Mouse (Mus musculus) embryonic facial prominence, embryonic 12.5 days (tissue): ENCODE data around the gene Tnrc6c. TPM values are rescaled to one million over a fixed set of nuclear protein-coding genes. Genes with fewer than 3 reads are reported as not detected.
A peak's percentile ranks its signal among the peaks of the same experiment; 100 is the strongest.
"Not testable (repeated sequence)": the region's sequence is repeated elsewhere in the genome, so short reads cannot be mapped to it uniquely, and the experiment has no call there.

Experiments used
- ATAC-seq: fragments of 200-750 bp; cut with Nextera tagmentation; 2 replicates; pipeline ENCODE4 v1.8.0; 2017; ENCODE audit not compliant: insufficient number of reproducible peaks, insufficient read depth, low FRiP score, low TSS enrichment
- H3K27ac ChIP-seq: fragments of 300-500 bp; sonication (generic); 2 replicates; pipeline ENCODE4 v1.5.1; 2016; ENCODE audit warnings: mild to moderate bottlenecking
- H3K27me3 ChIP-seq: fragments of 300-500 bp; sonication (generic); 2 replicates; pipeline ENCODE4 v1.6.1; 2016; ENCODE audit warnings: mild to moderate bottlenecking, moderate library complexity
- H3K36me3 ChIP-seq: fragments of 300-500 bp; sonication (generic); 2 replicates; pipeline ENCODE4 v1.6.1; 2016; ENCODE audit warnings: mild to moderate bottlenecking
- H3K4me1 ChIP-seq: fragments of 300-500 bp; sonication (generic); 2 replicates; pipeline ENCODE4 v1.6.1; 2016
- H3K4me2 ChIP-seq: fragments of 300-500 bp; sonication (generic); replicated peaks from 2 replicates; pipeline ENCODE4 v1.6.1; 2016; ENCODE audit warnings: mild to moderate bottlenecking, moderate library complexity
- H3K4me3 ChIP-seq: fragments of 300-500 bp; sonication (generic); 2 replicates; pipeline ENCODE4 v1.5.1; 2016; ENCODE audit warnings: mild to moderate bottlenecking
- H3K9ac ChIP-seq: fragments of 300-500 bp; sonication (generic); 2 replicates; pipeline ENCODE4 v1.6.1; 2016; ENCODE audit warnings: mild to moderate bottlenecking, moderate library complexity
- H3K9me3 ChIP-seq: fragments of 300-500 bp; sonication (generic); 2 replicates; pipeline ENCODE4 v1.6.1; 2016; ENCODE audit warnings: mild to moderate bottlenecking, moderate library complexity
- WGBS: fragments of 180-500 bp; shearing (Covaris S2); methylation state at CpG from one replicate; pipeline ENCODE4 v1.1.7; 2016; 5-methylcytosine and 5-hydroxymethylcytosine counted together
- polyA plus RNA-seq: library from polyadenylated mRNA; unstranded; fragments of >200 nt; fragmentation: Nextera tagmentation; extraction: Ambion mirVana; gene quantifications from 2 replicates; pipeline ENCODE4 v1.2.1, GENCODE M21; 2016

Gene Tnrc6c
- polyA plus RNA-seq, 1 experiment from 2014 or later, result 23.9 TPM

DNA sequence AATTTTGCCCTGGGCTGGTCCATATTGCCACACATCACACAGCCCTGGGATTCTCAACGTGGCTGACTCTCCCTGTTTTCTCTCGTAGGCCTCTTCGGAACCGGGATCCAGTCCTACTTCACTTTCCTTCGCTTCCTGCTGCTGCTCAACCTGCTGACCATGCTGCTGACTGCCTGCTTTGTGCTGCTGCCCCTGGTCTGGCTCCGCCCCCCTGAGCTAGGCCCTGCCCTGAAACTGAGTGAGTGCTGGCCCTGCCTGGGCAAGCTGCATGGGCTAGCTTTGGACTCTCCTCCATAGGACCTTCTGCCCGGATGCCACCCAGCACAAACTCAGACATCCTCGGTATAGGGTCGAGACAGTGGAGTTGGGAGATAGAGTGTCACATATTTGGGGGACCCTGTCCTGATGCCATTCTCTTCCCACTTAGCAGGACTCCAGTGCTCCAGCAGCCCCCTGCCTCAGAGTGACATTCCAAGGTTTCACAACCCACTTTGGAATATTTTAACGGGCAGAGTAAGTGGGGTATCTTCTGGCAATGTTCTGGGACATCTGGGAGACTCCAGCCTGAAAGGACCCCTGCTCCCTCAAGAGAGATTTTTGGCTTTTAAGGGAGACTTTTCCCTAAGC lies 129.7 kb downstream of the Tnrc6c start:
- Histone ChIP-seq H3K9ac (no peak overlapping the region; the same call in 1 of the 2 replicates), H3K9me3 (no peaks in the 10 kb centered on the region), H3K4me3 (peak overlapping the region; percentile 30), H3K4me1 (peaks cover 37% of the 10 kb centered on the region), H3K27me3 (peaks cover 28% of the 10 kb centered on the region), H3K27ac (no peak overlapping the region), H3K4me2 (peak overlapping the region; percentile 55), H3K36me3 (no peaks in the 10 kb centered on the region)
- WGBS, result 28% methylated on average over 10 of the region's 10 CpGs
- no peak for ATAC-seq

DNA sequence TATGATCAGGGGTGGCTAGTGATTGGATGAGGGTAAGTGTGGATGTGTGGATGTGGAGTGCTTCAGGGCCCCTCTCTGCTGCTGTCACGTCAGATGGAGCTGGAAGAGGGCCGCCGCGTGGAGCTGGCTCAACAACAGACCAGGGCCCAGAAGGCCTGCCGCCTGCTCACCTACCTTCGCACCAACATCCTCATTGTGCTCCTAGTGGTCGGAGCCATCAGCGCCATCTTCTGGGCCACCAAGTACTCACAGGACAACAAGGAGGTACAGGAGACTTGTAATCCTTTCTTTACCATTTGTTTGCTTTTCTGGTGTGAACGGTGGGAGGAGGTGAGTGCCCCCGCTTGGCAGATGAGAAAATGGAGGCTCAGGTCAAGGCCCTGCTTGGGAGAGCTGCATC lies 132.2 kb downstream of the Tnrc6c start:
- Histone ChIP-seq H3K4me1 (peaks cover 27% of the 10 kb centered on the region), H3K36me3 (no peaks in the 10 kb centered on the region), H3K9me3 (no peaks in the 10 kb centered on the region), H3K4me2 (no peak overlapping the region), H3K27me3 (peaks cover 39% of the 10 kb centered on the region), H3K4me3 (no peak overlapping the region), H3K27ac (no peak overlapping the region), H3K9ac (no peak overlapping the region)
- ATAC-seq, result no peak
- WGBS, result 12% methylated on average over 10 of the region's 10 CpGs

DNA sequence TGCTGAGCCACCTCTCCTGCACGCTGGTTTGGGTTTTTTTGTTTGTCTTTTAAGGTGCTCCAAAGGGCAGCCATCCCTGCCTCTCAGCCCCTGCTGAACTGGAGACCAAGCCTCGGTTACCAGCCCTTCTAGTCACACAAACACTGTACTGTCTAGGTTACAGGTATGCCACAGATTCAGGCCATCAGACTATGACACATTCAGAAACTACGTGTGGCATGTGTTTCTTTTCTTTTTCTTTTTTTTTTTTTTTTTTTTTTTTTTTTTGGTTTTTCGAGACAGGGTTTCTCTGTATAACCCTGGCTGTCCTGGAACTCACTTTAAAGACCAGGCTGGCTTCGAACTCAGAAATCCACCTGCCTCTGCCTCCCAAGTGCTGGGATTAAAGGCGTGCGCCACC lies 134.4 kb downstream of the Tnrc6c start:
- Histone ChIP-seq H3K27me3 (peaks cover 22% of the 10 kb centered on the region), H3K4me1 (peaks cover 18% of the 10 kb centered on the region)
- not testable (repeated sequence) for H3K9me3 ChIP-seq, H3K4me2 ChIP-seq, ATAC-seq, H3K4me3 ChIP-seq, H3K9ac ChIP-seq, H3K36me3 ChIP-seq, H3K27ac ChIP-seq
- WGBS, result 82% methylated on average over 7 of the region's 7 CpGs

DNA sequence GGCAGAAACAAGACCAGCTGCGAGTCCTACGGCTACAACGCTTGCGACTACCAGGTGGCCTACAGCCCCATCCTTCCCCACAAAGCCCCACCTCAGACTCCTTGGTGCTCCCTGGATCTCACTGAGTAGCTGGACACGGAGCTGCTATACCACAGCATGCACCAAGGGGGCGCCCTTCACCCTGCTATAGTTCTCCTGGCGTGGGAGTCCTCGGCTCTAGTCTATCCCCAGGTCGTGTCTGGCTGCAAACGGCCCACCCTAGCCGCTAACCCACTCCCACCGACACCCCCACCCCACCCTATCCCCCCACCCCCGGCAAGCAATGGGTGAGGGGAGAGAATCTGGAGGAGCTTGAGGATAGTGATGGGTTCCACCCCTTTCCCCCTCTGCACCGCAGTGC lies 136.2 kb downstream of the Tnrc6c start:
- WGBS, result 4% methylated on average over 14 of the region's 14 CpGs
- Histone ChIP-seq H3K4me2 (peak overlapping the region; percentile 35), H3K9me3 (no peaks in the 10 kb centered on the region), H3K4me3 (no peak overlapping the region), H3K27ac (no peak overlapping the region), H3K27me3 (peaks cover 16% of the 10 kb centered on the region), H3K36me3 (no peaks in the 10 kb centered on the region), H3K4me1 (peaks cover 15% of the 10 kb centered on the region), H3K9ac (no peak overlapping the region)
- no peak for ATAC-seq

DNA sequence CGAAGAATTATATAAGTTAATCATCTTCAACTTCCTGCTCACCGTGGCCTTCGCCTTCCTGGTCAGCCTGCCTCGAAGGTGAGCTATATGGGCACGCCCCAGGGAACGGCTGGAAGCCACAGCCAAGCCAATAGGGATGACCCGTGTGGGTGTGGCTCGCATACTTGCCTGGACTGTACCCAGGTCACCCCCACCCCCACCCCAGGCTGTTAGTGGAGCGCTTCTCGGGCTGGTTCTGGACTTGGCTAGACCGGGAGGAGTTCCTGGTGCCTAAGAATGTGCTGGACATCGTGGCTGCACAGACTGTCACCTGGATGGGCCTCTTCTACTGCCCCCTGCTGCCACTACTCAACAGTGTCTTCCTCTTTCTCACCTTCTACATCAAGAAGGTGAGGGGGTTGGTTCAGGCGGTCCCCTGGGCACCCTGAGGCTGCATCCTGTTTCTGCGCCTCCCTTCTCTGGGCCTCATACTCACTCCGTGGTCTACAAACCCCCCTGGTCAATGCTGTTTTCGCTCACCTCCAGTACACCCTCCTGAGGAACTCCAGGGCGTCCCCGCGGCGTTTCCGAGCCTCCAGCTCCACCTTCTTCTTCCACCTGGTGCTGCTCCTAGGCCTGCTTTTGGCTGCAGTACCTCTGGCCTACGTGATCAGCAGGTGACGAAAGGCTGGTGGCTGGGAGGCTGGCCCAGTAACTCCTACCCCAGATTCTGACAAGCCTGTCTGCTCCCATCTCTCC lies 136.8 kb downstream of the Tnrc6c start:
- Histone ChIP-seq H3K4me3 (no peak overlapping the region), H3K27ac (no peak overlapping the region)

DNA sequence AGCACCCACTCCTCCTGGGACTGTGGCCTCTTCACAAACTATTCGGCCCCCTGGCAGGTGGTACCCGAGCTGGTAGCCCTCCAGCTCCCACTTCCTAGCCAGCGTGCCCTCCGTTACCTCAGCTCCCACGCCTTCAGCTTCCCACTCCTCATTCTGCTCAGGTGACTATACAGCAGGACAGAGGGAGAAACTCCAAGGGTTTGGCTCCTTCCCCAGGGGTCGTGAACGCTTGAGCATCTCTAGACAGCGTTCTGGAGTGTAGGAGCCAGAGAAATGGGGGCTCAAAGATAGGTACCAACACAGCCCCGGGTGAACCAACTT lies 137.3 kb downstream of the Tnrc6c start:
- Histone ChIP-seq H3K4me1 (peaks cover 15% of the 10 kb centered on the region), H3K9ac (no peak overlapping the region), H3K9me3 (no peaks in the 10 kb centered on the region), H3K27me3 (peaks cover 16% of the 10 kb centered on the region), H3K4me2 (no peak overlapping the region), H3K4me3 (no peak overlapping the region), H3K36me3 (no peaks in the 10 kb centered on the region), H3K27ac (no peak overlapping the region)
- ATAC-seq, result no peak
- 86% methylated on average over 9 of the region's 9 CpGs for whole genome bisulfite sequencing

More for the DNA sequence above, 136.8 kb downstream of the Tnrc6c start:
- H3K27me3 ChIP-seq, result peaks cover 16% of the 10 kb centered on the region
- no peaks in the 10 kb centered on the region for H3K9me3 ChIP-seq
- no peak for ATAC-seq
- peaks cover 15% of the 10 kb centered on the region for H3K4me1 ChIP-seq
- H3K36me3 ChIP-seq, result no peaks in the 10 kb centered on the region
- 30% methylated on average over 23 of the region's 23 CpGs for WGBS
- H3K9ac ChIP-seq, result no peak overlapping the region
- peak overlapping the region; percentile 35 for H3K4me2 ChIP-seq

DNA sequence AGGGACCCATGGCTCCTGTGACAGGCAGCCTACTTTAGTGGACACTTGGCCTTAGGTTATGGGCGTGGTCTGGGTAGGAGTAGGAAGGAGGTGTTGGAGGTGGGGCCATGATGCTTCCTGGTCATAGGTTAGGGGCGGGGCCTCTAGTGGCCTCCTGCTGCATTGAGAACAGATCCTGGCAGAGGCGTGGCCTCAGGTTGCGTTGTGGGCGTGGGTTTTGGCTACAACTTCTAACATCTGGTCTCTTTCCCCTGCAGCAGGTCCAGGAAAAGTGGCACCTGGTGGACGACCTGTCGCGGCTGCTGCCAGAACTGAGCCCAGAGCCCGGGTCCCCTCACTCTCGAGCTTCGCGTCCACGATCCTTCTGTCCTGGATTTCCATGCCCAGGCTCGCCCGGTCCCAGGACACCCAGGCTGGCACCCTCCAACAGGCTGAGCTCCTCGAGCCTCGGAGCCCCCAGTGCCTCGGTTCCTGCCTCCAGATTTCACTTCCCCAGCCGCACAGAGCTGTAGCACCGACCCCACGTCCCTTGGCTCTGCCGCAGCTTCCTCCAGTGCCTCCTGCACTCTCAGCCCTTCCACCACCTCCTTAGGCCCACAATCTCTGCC lies 138.3 kb downstream of the Tnrc6c start:
- WGBS, result 9% methylated on average over 22 of the region's 22 CpGs
- ATAC-seq, result 0 out of 2 replicates have a peak, but pooled peaks have one; percentile 30
- no peaks in the 10 kb centered on the region for H3K9me3 ChIP-seq
- H3K27me3 ChIP-seq, result peaks cover 16% of the 10 kb centered on the region
- no peak overlapping the region for H3K4me3 ChIP-seq
- H3K27ac ChIP-seq, result 0 out of 2 replicates have a peak overlapping the region, but pooled peaks have one; percentile 30
- peaks cover 21% of the 10 kb centered on the region for H3K4me1 ChIP-seq
- no peaks in the 10 kb centered on the region for H3K36me3 ChIP-seq
- peak overlapping the region; percentile 36 for H3K9ac ChIP-seq
- H3K4me2 ChIP-seq, result peak overlapping the region; percentile 47

DNA sequence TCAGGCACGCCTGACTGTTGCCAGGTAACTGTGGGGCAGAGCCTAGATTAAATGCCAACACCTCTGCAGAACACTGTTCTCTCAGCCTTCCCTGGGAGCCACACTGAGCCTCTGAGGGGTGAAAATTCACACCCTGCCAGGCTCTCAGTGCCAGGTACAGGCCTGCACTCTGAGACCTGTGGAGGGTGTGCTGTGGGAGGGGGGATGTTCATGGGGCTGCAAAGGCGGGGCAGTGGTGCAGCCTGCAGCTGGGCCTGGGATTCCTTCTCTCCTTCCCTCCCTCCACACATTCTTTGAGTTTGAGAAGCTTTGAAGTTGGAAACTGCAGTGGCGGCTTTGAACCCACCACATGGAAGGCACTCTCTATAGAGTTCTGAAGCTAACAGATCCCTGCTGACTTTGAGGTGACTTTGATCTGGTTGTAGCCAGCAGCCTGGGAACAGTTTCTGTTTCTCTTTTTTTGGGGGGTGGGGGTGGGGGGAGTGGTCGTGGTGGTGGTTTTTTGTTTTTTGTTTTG lies 140.0 kb downstream of the Tnrc6c start:
- Histone ChIP-seq H3K36me3 (no peaks in the 10 kb centered on the region), H3K4me1 (peaks cover 23% of the 10 kb centered on the region), H3K4me2 (no peak overlapping the region), H3K9me3 (no peaks in the 10 kb centered on the region), H3K27ac (no peak overlapping the region), H3K27me3 (peaks cover 16% of the 10 kb centered on the region), H3K9ac (no peak overlapping the region), H3K4me3 (no peak overlapping the region)
- 61% methylated on average over 4 of the region's 4 CpGs for WGBS
- no peak for ATAC-seq

DNA sequence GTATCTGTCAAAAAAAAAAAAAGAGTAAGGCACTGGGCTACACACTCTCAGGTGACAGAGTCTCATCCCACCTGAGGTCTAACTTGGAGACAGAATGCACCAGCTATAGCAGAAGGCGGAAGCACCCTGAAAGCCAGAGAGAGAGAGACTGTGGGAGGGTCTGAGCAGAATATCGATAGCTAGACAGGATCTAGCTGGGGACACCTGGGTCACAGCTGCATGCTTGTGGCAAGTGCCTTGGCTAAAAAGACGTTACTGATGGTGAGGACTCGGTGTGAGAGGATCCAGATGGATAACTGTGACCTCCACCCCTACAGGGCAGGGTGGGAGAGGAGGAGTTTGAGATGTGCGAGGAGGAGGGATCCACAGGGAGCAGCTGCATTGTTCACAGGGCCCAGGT lies 142.9 kb downstream of the Tnrc6c start:
- Histone ChIP-seq H3K4me1 (peaks cover 16% of the 10 kb centered on the region), H3K36me3 (no peaks in the 10 kb centered on the region), H3K9ac (no peak overlapping the region), H3K27ac (no peak overlapping the region), H3K27me3 (0 out of 2 replicates have a peak, but pooled peaks cover under 1% of the 10 kb centered on the region), H3K4me3 (no peak overlapping the region), H3K4me2 (no peak overlapping the region), H3K9me3 (no peaks in the 10 kb centered on the region)
- WGBS, result 30% methylated on average over 5 of the region's 5 CpGs
- ATAC-seq, result no peak

DNA sequence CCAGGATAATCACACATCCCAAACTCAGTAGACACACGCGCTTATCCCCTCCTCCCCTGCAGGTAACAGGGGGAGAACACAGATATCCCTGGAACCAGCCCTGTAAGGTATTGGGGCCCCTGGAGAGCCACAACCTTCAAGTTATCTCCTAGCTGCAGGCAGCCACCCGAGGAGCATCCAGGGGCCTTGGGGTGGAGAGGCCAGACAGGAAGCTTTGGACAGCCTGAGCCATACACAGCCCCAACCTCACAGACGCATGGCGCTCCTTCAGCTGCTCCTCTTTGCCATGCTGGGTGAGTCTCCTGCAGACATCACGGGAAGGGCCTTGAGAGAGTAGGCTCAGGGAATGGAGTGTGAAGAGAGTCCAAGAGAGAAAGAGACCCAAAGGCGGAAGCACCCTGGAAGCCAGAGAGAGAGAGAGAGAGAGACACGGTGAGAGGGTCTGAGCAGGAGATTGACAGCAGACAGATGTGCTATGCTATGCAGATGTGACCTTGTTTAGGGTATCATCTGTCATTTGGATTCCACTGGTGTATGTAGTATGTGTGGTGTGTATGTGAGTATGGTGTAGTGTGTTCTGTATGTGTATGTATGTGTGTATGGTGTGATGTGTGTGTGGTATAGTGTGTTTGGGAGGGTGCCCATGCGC lies 143.5 kb downstream of the Tnrc6c start, which contains the start of gene 6030468B19Rik:
Gene 6030468B19Rik (plus strand): TSS at position 150 of the 649 bp plus-strand sequence.
- no peak within 1 kb of the TSS for H3K9ac ChIP-seq
- H3K9me3 ChIP-seq, result no peaks in the 10 kb centered on the region
- H3K4me1 ChIP-seq, result peaks cover 9% of the 10 kb centered on the region
- H3K4me3 ChIP-seq, result no peak within 1 kb of the TSS
- WGBS, result 56% methylated on average over 9 of the region's 9 CpGs
- H3K4me2 ChIP-seq, result no peak within 1 kb of the TSS
- H3K27me3 ChIP-seq, result no peaks in the 10 kb centered on the region
- ATAC-seq, result no peak
- no peak within 1 kb of the TSS for H3K27ac ChIP-seq
- no peaks in the 10 kb centered on the region for H3K36me3 ChIP-seq

DNA sequence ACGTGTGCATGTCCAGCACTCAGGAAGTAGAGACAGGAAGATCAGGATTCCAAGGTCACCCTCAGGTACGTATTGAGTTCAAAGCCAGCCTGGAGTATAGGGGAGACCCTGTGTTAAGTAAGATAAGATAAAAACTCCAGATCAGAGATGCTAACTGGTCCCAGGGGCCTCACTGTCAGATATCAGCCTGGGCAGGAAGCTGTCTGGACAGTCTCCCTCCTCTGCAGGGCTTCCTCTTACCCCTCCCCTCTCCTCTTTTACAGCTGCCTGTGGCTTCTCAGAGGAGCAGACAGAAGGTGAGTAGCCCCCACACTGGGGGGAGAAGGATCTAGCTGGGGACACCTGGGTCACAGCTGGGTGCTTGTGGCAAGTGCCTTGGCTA lies 144.1 kb downstream of the Tnrc6c start:
- no peak overlapping the region for H3K9ac ChIP-seq
- no peaks in the 10 kb centered on the region for H3K27me3 ChIP-seq
- H3K4me3 ChIP-seq, result no peak overlapping the region
- ATAC-seq, result no peak
- H3K4me2 ChIP-seq, result no peak overlapping the region
- peaks cover 8% of the 10 kb centered on the region; the same call in 1 of the 2 replicates for H3K4me1 ChIP-seq
- H3K9me3 ChIP-seq, result no peaks in the 10 kb centered on the region
- H3K27ac ChIP-seq, result no peak overlapping the region
- H3K36me3 ChIP-seq, result no peaks in the 10 kb centered on the region
- WGBS, result 44% methylated on average over 2 of the region's 2 CpGs
